Mouse (Mus musculus): ENCODE results near the gene Nyap1. TPM values are rescaled to one million over a fixed set of nuclear protein-coding genes. Genes with fewer than 3 reads are reported as not detected.
A peak's percentile ranks its signal among the peaks of the same experiment; 100 is the strongest.

Gene Nyap1
- polyA plus RNA-seq, 1 experiment from 2014 or later = 1.9 TPM

GRCm38 (mm10) chr5:137749196-137749836 lies 7.9 kb upstream of the Nyap1 start:
- Histone ChIP-seq H3K27me3 (replicated peaks; ENCODE audit: control insufficient read depth, insufficient read depth, low read length) (no peaks in the 10 kb centered on the region), H3K9ac (ENCODE audit: low read length) (no peak overlapping the region), H3K4me1 (replicated peaks; ENCODE audit: control insufficient read depth, insufficient read depth, low read length) (peaks cover 22% of the 10 kb centered on the region), H3K4me3 (ENCODE audit: low read depth, low read length) (peak overlapping the region; percentile 8; the same call in 1 of the 2 replicates), H3K36me3 (ENCODE audit: control insufficient read depth, insufficient read depth, low read length) (peaks cover 35% of the 10 kb centered on the region), H3K27ac (ENCODE audit: low read depth) (peak overlapping the region; percentile 45; the same call in 1 of the 2 replicates), H3K4me2 (ENCODE audit: low read length) (peak overlapping the region; percentile 97), H3K9me3 (ENCODE audit: control insufficient read depth, low read length) (no peaks in the 10 kb centered on the region)
- WGBS = 41% methylated on average over 6 of the region's 6 CpGs
- DNase-seq (ENCODE audit: low spot score) = no peak
- ATAC-seq (replicated peaks; ENCODE audit: low FRiP score, low TSS enrichment, low read depth) = no peak

- no peak for DNase-seq (ENCODE audit: low spot score)
Measured at GRCm38 (mm10) chr5:137748130-137748770, 6.8 kb upstream of the Nyap1 start.

GRCm38 (mm10) chr5:137747326-137747961 lies 6.0 kb upstream of the Nyap1 start:
- H3K4me2 ChIP-seq (ENCODE audit: low read length) = peak overlapping the region; percentile 97
- ATAC-seq (replicated peaks; ENCODE audit: low FRiP score, low TSS enrichment, low read depth) = no peak
- H3K36me3 ChIP-seq (ENCODE audit: control insufficient read depth, insufficient read depth, low read length) = peaks cover 19% of the 10 kb centered on the region
- DNase-seq (ENCODE audit: low spot score) = peak; percentile 70
- no peaks in the 10 kb centered on the region for H3K27me3 ChIP-seq (replicated peaks; ENCODE audit: control insufficient read depth, insufficient read depth, low read length)
- WGBS = 3% methylated on average over 26 of the region's 26 CpGs
- H3K9me3 ChIP-seq (ENCODE audit: control insufficient read depth, low read length) = no peaks in the 10 kb centered on the region
- H3K4me1 ChIP-seq (replicated peaks; ENCODE audit: control insufficient read depth, insufficient read depth, low read length) = peaks cover 22% of the 10 kb centered on the region
- peak overlapping the region; percentile 93 for H3K27ac ChIP-seq (ENCODE audit: low read depth)
- H3K4me3 ChIP-seq (ENCODE audit: low read depth, low read length) = peak overlapping the region; percentile 88
- H3K9ac ChIP-seq (ENCODE audit: low read length) = peak overlapping the region; percentile 77

More at GRCm38 (mm10) chr5:137748130-137748770, 6.8 kb upstream of the Nyap1 start:
- Histone ChIP-seq H3K4me3 (ENCODE audit: low read depth, low read length) (peak overlapping the region; percentile 88), H3K9ac (ENCODE audit: low read length) (peak overlapping the region; percentile 11; the same call in 1 of the 2 replicates), H3K27me3 (replicated peaks; ENCODE audit: control insufficient read depth, insufficient read depth, low read length) (no peaks in the 10 kb centered on the region), H3K36me3 (ENCODE audit: control insufficient read depth, insufficient read depth, low read length) (peaks cover 25% of the 10 kb centered on the region), H3K4me2 (ENCODE audit: low read length) (peak overlapping the region; percentile 97), H3K4me1 (replicated peaks; ENCODE audit: control insufficient read depth, insufficient read depth, low read length) (peaks cover 22% of the 10 kb centered on the region), H3K9me3 (ENCODE audit: control insufficient read depth, low read length) (no peaks in the 10 kb centered on the region), H3K27ac (ENCODE audit: low read depth) (peak overlapping the region; percentile 45; the same call in 1 of the 2 replicates)
- WGBS = 31% methylated on average over 5 of the region's 5 CpGs
- ATAC-seq (replicated peaks; ENCODE audit: low FRiP score, low TSS enrichment, low read depth) = no peak

- Histone ChIP-seq H3K4me3 (ENCODE audit: low read depth, low read length) (peak overlapping the region; percentile 88), H3K9me3 (ENCODE audit: control insufficient read depth, low read length) (no peaks in the 10 kb centered on the region), H3K9ac (ENCODE audit: low read length) (peak overlapping the region; percentile 77), H3K27me3 (replicated peaks; ENCODE audit: control insufficient read depth, insufficient read depth, low read length) (no peaks in the 10 kb centered on the region), H3K36me3 (ENCODE audit: control insufficient read depth, insufficient read depth, low read length) (peaks cover 14% of the 10 kb centered on the region), H3K4me1 (replicated peaks; ENCODE audit: control insufficient read depth, insufficient read depth, low read length) (peaks cover 23% of the 10 kb centered on the region), H3K27ac (ENCODE audit: low read depth) (peak overlapping the region; percentile 93), H3K4me2 (ENCODE audit: low read length) (peak overlapping the region; percentile 97)
- DNase-seq (ENCODE audit: low spot score) (no peak), ATAC-seq (replicated peaks; ENCODE audit: low FRiP score, low TSS enrichment, low read depth) (no peak)
- WGBS = under 1% methylated on average over 16 of the region's 16 CpGs
Measured at GRCm38 (mm10) chr5:137746851-137747325, 5.5 kb upstream of the Nyap1 start.

GRCm38 (mm10) chr5:137746282-137746850 lies 5.0 kb upstream of the Nyap1 start:
- Histone ChIP-seq H3K27ac (ENCODE audit: low read depth) (peak overlapping the region; percentile 93), H3K4me2 (ENCODE audit: low read length) (peak overlapping the region; percentile 97), H3K27me3 (replicated peaks; ENCODE audit: control insufficient read depth, insufficient read depth, low read length) (no peaks in the 10 kb centered on the region), H3K9ac (ENCODE audit: low read length) (peak overlapping the region; percentile 77), H3K4me3 (ENCODE audit: low read depth, low read length) (peak overlapping the region; percentile 88), H3K9me3 (ENCODE audit: control insufficient read depth, low read length) (no peaks in the 10 kb centered on the region), H3K36me3 (ENCODE audit: control insufficient read depth, insufficient read depth, low read length) (peaks cover 9% of the 10 kb centered on the region), H3K4me1 (replicated peaks; ENCODE audit: control insufficient read depth, insufficient read depth, low read length) (peaks cover 27% of the 10 kb centered on the region)
- WGBS = 0% methylated on average over 20 of the region's 20 CpGs
- DNase-seq (ENCODE audit: low spot score) = no peak
- peak; percentile 38 for ATAC-seq (replicated peaks; ENCODE audit: low FRiP score, low TSS enrichment, low read depth)

- H3K4me3 ChIP-seq (ENCODE audit: low read depth, low read length) = peak within 1 kb of the TSS; percentile 88
- DNase-seq (ENCODE audit: low spot score) = peak; percentile 99
- H3K36me3 ChIP-seq (ENCODE audit: control insufficient read depth, insufficient read depth, low read length) = 0 out of 2 replicates have a peak, but pooled peaks cover 4% of the 10 kb centered on the region
- peak; percentile 89 for ATAC-seq (replicated peaks; ENCODE audit: low FRiP score, low TSS enrichment, low read depth)
- no peaks in the 10 kb centered on the region for H3K27me3 ChIP-seq (replicated peaks; ENCODE audit: control insufficient read depth, insufficient read depth, low read length)
- H3K9me3 ChIP-seq (ENCODE audit: control insufficient read depth, low read length) = no peaks in the 10 kb centered on the region
- WGBS = 3% methylated on average over 28 of the region's 28 CpGs
- peak within 1 kb of the TSS; percentile 93 for H3K27ac ChIP-seq (ENCODE audit: low read depth)
- peaks cover 27% of the 10 kb centered on the region for H3K4me1 ChIP-seq (replicated peaks; ENCODE audit: control insufficient read depth, insufficient read depth, low read length)
- peak within 1 kb of the TSS; percentile 77 for H3K9ac ChIP-seq (ENCODE audit: low read length)
- H3K4me2 ChIP-seq (ENCODE audit: low read length) = peak within 1 kb of the TSS; percentile 97
Measured at GRCm38 (mm10) chr5:137745214-137746171, 4.1 kb upstream of the Nyap1 start, which contains the start of gene Tsc22d4. TSS of gene Tsc22d4 (plus strand) at chr5:137745730.

GRCm38 (mm10) chr5:137744197-137744596 lies 2.8 kb upstream of the Nyap1 start:
- H3K4me1 ChIP-seq (replicated peaks; ENCODE audit: control insufficient read depth, insufficient read depth, low read length) = peaks cover 27% of the 10 kb centered on the region
- no peak overlapping the region for H3K9ac ChIP-seq (ENCODE audit: low read length)
- no peaks in the 10 kb centered on the region for H3K27me3 ChIP-seq (replicated peaks; ENCODE audit: control insufficient read depth, insufficient read depth, low read length)
- H3K9me3 ChIP-seq (ENCODE audit: control insufficient read depth, low read length) = no peaks in the 10 kb centered on the region
- H3K4me3 ChIP-seq (ENCODE audit: low read depth, low read length) = no peak overlapping the region
- DNase-seq (ENCODE audit: low spot score) = no peak
- H3K36me3 ChIP-seq (ENCODE audit: control insufficient read depth, insufficient read depth, low read length) = no peaks in the 10 kb centered on the region
- ATAC-seq (replicated peaks; ENCODE audit: low FRiP score, low TSS enrichment, low read depth) = no peak
- 91% methylated on average over 7 of the region's 7 CpGs for WGBS
- H3K27ac ChIP-seq (ENCODE audit: low read depth) = no peak overlapping the region
- no peak overlapping the region for H3K4me2 ChIP-seq (ENCODE audit: low read length)

Data from intestine, embryonic 14.5 days (tissue).